In genomic region chr1:132067261-132068255, GRCm38 (mm10) we compare ENCODE assay signal across 8 mouse cellular contexts. TPM values are rescaled to one million over a fixed set of nuclear protein-coding genes. Genes with fewer than 3 reads are reported as not detected.
DNase-seq lines count a peak whose midpoint lies in the region; ATAC-seq lines count a peak whose summit lies in the region.

TSS of gene Mfsd4a (minus strand) at chr1:132068062.

- no peaks in the 10 kb centered on the region for H3K36me3 ChIP-seq in embryonic facial prominence, embryonic 15.5 days
- H3K36me3 ChIP-seq in heart, embryonic 13.5 days: no peaks in the 10 kb centered on the region
- no peaks in the 10 kb centered on the region for H3K36me3 ChIP-seq in liver, embryonic 13.5 days

- peak within 1 kb of the TSS; percentile 52 for H3K4me3 ChIP-seq in embryonic facial prominence, embryonic 15.5 days (replicated peaks)
- H3K4me3 ChIP-seq in heart, embryonic 13.5 days: peak within 1 kb of the TSS; percentile 58
- H3K4me3 ChIP-seq in liver, embryonic 13.5 days (replicated peaks): peak within 1 kb of the TSS; percentile 44

- peak within 1 kb of the TSS; percentile 96 for H3K4me2 ChIP-seq in embryonic facial prominence, embryonic 15.5 days (replicated peaks)
- H3K4me2 ChIP-seq in heart, embryonic 13.5 days: peak within 1 kb of the TSS; percentile 97
- peak within 1 kb of the TSS; percentile 66 for H3K4me2 ChIP-seq in liver, embryonic 13.5 days

- H3K27ac ChIP-seq in embryonic facial prominence, embryonic 15.5 days (replicated peaks): no peak within 1 kb of the TSS
- no peak within 1 kb of the TSS for H3K27ac ChIP-seq in heart, embryonic 13.5 days (replicated peaks)
- H3K27ac ChIP-seq in liver, embryonic 13.5 days: no peak within 1 kb of the TSS

- ATAC-seq in embryonic facial prominence, embryonic 15.5 days (ENCODE audit: insufficient number of reproducible peaks, low FRiP score, low TSS enrichment, low read depth): peak; percentile 85
- 0 out of 2 replicates have a peak, but pooled peaks have one; percentile 48 for ATAC-seq in heart, embryonic 13.5 days (ENCODE audit: extremely low read depth, insufficient number of reproducible peaks, low FRiP score, low TSS enrichment)
- peak; percentile 36; the same call in 1 of the 2 replicates for ATAC-seq in liver, embryonic 13.5 days (ENCODE audit: low read depth)

- DNase-seq in A20 (ENCODE audit: low read depth, low spot score): peak; percentile 86
- DNase-seq in adrenal gland, postnatal 14 days: peak; percentile 77
- peak; percentile 74 for DNase-seq in kidney, postnatal 10 days
- no peak for DNase-seq in liver, embryonic 13.5 days
- peak; percentile 52 for DNase-seq in neural tube, embryonic 10.5 days (ENCODE audit: extremely low spot score, low spot score)
- peak; percentile 67 for DNase-seq in testis, postnatal 10 days (ENCODE audit: low spot score)

- H3K9ac ChIP-seq in embryonic facial prominence, embryonic 15.5 days: peak within 1 kb of the TSS; percentile 54
- peak within 1 kb of the TSS; percentile 79 for H3K9ac ChIP-seq in heart, embryonic 13.5 days
- H3K9ac ChIP-seq in liver, embryonic 13.5 days: 0 out of 2 replicates have a peak within 1 kb of the TSS, but pooled peaks have one; percentile 22

- H3K4me1 ChIP-seq in embryonic facial prominence, embryonic 15.5 days: peaks cover 16% of the 10 kb centered on the region
- H3K4me1 ChIP-seq in heart, embryonic 13.5 days: peaks cover 14% of the 10 kb centered on the region
- peaks cover 11% of the 10 kb centered on the region for H3K4me1 ChIP-seq in liver, embryonic 13.5 days (replicated peaks)

- 2% methylated on average over 74 of the region's 80 CpGs for WGBS in embryonic facial prominence, embryonic 15.5 days
- WGBS in heart, embryonic 13.5 days: 4% methylated on average over 65 of the region's 80 CpGs
- WGBS in liver, embryonic 13.5 days (ENCODE audit: insufficient replicate concordance): 4% methylated on average over 70 of the region's 80 CpGs

- H3K27me3 ChIP-seq in embryonic facial prominence, embryonic 15.5 days: peaks cover 38% of the 10 kb centered on the region
- peaks cover 78% of the 10 kb centered on the region for H3K27me3 ChIP-seq in heart, embryonic 13.5 days (replicated peaks)
- H3K27me3 ChIP-seq in liver, embryonic 13.5 days: peaks cover 75% of the 10 kb centered on the region

- H3K9me3 ChIP-seq in embryonic facial prominence, embryonic 15.5 days (replicated peaks): no peaks in the 10 kb centered on the region
- H3K9me3 ChIP-seq in heart, embryonic 13.5 days: no peaks in the 10 kb centered on the region
- no peaks in the 10 kb centered on the region for H3K9me3 ChIP-seq in liver, embryonic 13.5 days (replicated peaks)

RNA-seq across cellular contexts. Expression of gene Mfsd4a, which starts in this region (rescaled TPM):
- 7.3 and 7.9 TPM in 2 replicates for total RNA-seq in adrenal gland, postnatal 14 days (2021)
- polyA plus RNA-seq in embryonic facial prominence, embryonic 15.5 days (2015; fragmentation: Nextera tagmentation; extraction: Ambion mirVana): 15.2 and 16.8 TPM in 2 replicates
- polyA plus RNA-seq in heart, embryonic 13.5 days (2015; fragmentation: Nextera tagmentation; extraction: Ambion mirVana): 6.9 and 9.8 TPM in 2 replicates
- polyA plus RNA-seq in liver, embryonic 13.5 days (2015; fragmentation: Nextera tagmentation; extraction: Ambion mirVana): 3.2 and 4.8 TPM in 2 replicates

Comparison
In these comparisons a context has a peak if more than half of its experiments do, and no peak if none do; other contexts are left out.
1. H3K9ac ChIP-seq: peak in every context shown above with its lines; median percentile 79 in heart, embryonic 13.5 days; 54 in embryonic facial prominence, embryonic 15.5 days; 22 in liver, embryonic 13.5 days.